Mouse (Mus musculus) erythroblast, adult 5-6 weeks (primary cell): Measurements from ENCODE around the gene Nup93. TPM values are rescaled to one million over a fixed set of nuclear protein-coding genes. Genes with fewer than 3 reads are reported as not detected.
A peak's percentile ranks its signal among the peaks of the same experiment; 100 is the strongest.
"Not testable (repeated sequence)": the region's sequence is repeated elsewhere in the genome, so short reads cannot be mapped to it uniquely, and the experiment has no call there.

Experiments
- ATAC-seq: replicated peaks from 2 replicates; pipeline ENCODE4 v1.8.0; 2016; ENCODE audit warnings: moderate number of reproducible peaks, mild to moderate bottlenecking, moderate TSS enrichment, inconsistent platforms; ENCODE audit not compliant: poor library complexity, low FRiP score, severe bottlenecking
- total RNA-seq, 2 experiments: library from RNA; stranded (forward) in 1 of 2; stranded (reverse) in 1 of 2; fragments of 150-400 nt in 1 of 2; fragments of 200-764, 138-1000 nt in 1 of 2; gene quantifications; 2 replicates each; pipeline versions ENCODE4 v1.2.3 to v1.2.4; 2015 to 2017; ENCODE audit warnings: low replicate concordance in 2 of 2

Gene Nup93
- 6.5 and 6.9 TPM in 2 replicates for total RNA-seq (2015; ENCODE audit: low replicate concordance)
- total RNA-seq (2017; ENCODE audit: low replicate concordance), result 8.6 and 11.0 TPM in 2 replicates

DNA sequence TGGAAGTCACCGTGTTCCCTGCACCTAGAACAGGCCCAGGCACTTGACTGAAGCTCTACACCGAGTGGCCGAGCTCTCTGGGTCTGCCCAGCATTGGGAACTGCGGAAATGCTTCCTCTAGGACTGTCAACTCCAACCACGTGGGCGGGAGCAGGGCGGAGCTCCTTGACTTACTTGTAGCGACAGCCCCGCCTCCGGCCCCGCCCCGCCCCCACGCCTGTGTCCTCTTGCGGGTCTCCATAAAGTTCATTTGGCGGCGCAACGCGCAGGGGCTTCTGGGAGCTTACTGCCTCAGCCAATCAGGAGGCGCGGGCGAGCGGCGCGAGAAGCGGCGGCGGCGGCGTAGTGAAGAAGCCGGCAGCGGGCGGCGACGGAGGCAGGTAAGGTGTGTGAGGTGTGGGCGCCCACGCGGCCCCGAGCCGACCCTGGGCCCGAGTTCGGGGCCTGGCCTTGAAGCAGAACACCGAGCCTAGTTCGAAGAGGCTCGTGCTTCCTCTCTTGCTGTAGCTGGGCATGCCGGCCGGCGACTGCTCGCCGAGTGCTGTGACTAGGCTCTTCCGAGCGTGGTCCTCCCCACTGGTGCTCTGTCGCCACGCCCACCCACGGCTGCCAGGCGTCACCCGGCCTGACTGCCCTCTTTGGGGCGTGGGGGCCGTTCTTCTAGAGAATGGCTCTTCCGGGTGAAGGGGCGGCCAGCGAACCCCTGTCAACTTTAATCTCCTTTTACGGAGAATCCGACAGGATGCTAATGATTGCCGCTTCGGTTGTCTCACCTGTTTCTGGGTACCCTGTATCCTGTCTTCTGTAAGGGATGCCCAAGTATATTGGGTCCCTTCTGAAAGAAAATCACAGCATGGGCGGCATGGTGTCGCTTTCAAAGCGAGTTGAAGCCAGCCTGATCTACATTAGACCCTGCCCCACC is at the start of gene Nup93:
Gene Nup93 (plus strand): TSS at position 313 of the 922 bp plus-strand sequence.
- peak; percentile 96 for ATAC-seq

- not testable (repeated sequence) for ATAC-seq
Measured at GRCm38 (mm10) chr8:94165772-94166171, 48.6 kb upstream of the Nup93 start.

DNA sequence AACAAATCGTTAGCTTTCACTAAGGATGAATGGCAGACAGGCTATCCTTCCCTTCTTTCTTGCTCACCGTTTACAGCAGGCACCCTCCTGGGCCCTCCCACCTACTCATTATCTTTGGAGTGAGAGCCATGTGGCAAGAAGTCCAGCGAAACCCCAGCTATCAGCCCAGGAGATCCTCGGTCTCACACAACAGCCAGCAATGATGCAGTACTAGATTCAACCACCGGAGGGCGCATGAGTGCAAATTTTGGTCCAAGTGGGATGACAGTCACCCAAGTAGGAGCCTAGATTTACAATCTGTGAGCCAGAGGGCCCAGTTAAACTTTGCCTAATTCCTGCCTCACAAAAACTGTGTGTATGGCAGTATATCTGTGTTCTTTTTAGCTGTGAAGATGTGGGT is 47.1 kb upstream of the Nup93 start:
- ATAC-seq, result peak; percentile 82

- no peak for ATAC-seq
Measured at GRCm38 (mm10) chr8:94169547-94169946, 44.8 kb upstream of the Nup93 start.

DNA sequence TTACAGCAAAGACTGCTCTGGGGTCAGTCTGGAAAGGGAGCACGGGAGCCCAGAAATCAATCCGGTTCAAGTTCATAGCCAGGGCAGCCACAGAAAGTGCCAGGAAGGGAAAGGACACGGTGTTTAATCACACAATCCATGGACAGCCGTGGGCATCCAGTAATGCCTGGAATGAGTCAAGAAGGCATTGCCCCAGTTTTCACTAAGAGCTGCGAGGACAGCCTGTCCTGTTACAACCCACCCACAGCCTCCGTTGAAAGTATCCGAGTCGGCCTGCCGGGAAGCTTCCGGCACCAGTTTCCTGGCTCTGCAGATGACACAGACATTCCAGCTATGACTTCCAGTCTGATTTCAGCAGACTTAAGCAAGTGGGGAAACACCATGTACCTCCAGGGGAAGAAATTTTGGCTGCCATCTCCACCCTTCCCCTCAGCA is 43.0 kb upstream of the Nup93 start:
- no peak for ATAC-seq

- peak; percentile 85 for ATAC-seq
Measured at GRCm38 (mm10) chr8:94172075-94172808, 42.1 kb upstream of the Nup93 start, which contains the start of gene Mt2. Gene Mt2, plus strand, starts transcription at chr8:94172664.

DNA sequence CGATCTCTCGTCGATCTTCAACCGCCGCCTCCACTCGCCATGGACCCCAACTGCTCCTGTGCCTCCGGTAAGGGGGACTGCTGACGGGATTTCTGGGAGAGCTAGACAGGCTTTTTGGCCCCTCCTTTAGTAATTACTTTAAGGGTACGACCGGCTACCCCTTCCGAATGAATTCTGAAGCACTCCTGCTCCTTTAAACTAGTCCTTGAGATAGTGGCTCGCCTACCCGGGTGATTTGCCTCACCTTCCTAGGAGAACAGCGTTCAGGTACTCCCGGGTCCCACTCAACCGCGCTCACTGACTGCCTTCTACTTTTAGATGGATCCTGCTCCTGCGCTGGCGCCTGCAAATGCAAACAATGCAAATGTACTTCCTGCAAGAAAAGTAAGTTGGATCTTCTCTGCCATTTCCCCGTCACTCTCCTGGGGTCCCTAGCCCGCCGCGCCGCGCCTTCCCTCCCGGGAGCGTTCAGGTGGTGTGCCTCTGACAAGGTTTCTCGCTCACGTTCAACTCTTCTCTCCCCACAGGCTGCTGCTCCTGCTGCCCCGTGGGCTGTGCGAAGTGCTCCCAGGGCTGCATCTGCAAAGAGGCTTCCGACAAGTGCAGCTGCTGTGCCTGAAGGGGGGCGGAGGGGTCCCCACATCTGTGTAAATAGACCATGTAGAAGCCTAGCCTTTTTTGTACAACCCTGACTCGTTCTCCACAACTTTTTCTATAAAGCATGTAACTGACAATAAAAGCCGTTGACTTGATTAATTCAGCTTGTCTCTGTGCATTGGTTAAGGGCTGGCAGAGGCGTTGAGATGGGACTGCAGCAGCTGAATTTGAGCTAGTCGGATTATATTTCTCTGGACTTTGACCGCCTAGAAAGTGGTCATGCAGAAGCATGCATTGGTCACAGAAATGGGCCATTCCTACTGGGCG is 41.3 kb upstream of the Nup93 start:
- ATAC-seq, result no peak

DNA sequence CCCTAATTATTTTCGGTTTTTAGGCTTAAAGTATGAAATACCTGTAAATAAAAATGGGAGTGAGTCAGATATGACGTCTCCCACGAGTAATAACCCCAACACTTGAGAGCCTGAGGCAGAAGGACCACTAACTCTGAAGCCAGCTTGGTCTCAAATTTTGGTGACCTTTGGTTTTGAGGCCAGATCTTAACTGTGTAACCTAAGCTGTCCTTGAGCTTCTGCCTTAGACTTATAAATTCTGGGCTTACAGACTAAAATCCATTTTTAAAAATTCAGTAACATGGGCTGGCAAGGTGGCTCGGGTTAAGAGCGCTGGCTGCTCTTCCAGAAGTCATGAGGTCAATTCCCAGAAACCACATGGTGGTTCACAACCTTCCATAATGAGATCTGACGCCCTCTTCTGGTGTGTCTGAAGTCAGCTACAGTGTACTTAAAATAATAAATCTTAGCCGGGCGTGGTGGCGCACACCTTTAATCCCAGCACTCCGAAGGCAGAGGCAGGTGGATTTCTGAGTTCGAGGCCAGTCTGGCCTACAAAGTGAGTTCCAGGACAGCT is 40.4 kb upstream of the Nup93 start:
- no peak for ATAC-seq

- ATAC-seq, result no peak
Measured at GRCm38 (mm10) chr8:94174619-94175213, 39.6 kb upstream of the Nup93 start.

DNA sequence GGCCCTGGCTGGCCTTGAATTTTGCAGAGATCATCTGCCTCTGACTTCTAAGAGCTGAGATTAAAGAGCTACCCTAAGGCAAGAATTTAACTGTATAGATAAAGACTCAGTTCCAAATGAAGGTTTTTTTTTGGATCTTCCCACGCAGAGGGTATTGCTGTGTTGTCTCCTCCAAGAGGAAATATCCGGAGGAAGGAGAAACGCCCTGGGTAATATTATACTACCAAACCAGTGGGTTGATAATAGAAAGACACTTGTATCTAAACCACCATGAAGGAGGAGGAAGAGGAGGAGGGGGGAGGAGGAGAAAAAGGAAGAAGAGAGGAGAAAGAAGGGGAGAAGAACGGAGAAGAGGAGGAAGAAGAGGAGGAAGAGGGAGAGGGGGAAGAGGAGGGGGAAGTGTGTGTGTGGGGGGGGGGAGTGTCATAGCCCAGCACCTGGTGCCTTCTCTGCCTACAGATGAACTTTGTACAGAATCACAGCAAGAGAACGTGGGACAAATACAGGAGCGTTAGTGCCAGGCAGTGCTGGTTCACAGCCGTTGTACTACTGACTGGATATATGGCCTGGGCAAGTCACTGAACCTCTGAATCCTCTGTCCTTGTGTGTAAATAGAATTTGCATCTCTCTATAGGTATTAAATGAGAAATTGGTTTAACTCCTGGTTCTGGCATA is 36.5 kb upstream of the Nup93 start:
- ATAC-seq, result no peak

DNA sequence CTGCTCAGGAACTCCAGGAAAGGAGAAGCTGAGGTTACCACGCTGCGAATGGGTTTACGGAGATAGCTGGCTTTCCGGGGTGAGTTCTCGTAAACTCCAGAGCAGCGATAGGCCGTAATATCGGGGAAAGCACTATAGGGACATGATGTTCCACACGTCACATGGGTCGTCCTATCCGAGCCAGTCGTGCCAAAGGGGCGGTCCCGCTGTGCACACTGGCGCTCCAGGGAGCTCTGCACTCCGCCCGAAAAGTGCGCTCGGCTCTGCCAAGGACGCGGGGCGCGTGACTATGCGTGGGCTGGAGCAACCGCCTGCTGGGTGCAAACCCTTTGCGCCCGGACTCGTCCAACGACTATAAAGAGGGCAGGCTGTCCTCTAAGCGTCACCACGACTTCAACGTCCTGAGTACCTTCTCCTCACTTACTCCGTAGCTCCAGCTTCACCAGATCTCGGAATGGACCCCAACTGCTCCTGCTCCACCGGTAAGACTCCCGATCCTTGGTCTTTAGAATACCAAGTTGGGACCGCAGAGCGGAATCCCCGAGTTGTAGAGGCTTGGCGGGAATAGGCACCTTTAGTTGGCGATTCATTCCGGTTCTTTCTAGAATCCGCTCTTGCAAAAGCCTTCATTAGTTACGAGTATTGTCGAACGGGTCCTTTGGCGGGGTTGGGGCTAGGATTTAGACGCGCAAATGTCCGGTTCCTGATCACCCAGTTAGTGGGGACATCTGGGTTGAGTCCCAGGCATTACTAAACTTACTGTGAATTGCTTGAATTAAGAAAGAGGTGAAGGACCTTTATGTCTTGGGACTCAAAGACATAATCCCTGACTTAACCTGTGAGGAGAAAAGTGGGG is 35.3 kb upstream of the Nup93 start, which contains the start of gene Mt1:
Gene Mt1 (plus strand): TSS at position 226 of the 856 bp plus-strand sequence.
- ATAC-seq, result peak; percentile 95

GRCm38 (mm10) chr8:94179713-94180560 is 34.4 kb upstream of the Nup93 start:
- no peak for ATAC-seq

DNA sequence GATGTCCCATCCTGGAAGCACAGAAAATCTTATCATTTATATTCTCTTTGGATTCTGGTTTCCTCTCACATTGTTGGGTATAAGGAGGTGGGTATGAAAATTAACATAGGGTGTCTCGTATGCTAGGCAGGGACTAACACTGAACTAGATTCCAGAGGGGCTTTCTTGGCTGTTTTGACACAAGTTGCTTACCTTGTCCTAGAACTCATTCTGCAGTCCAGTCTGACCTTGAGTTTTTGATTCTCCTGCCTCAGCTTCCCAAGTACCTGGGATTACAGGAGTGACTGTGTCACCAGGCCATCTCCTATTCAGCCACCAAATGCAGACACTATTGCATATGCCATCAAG is 33.8 kb upstream of the Nup93 start:
- no peak for ATAC-seq

GRCm38 (mm10) chr8:94182055-94182929 is 32.1 kb upstream of the Nup93 start:
- ATAC-seq, result no peak

DNA sequence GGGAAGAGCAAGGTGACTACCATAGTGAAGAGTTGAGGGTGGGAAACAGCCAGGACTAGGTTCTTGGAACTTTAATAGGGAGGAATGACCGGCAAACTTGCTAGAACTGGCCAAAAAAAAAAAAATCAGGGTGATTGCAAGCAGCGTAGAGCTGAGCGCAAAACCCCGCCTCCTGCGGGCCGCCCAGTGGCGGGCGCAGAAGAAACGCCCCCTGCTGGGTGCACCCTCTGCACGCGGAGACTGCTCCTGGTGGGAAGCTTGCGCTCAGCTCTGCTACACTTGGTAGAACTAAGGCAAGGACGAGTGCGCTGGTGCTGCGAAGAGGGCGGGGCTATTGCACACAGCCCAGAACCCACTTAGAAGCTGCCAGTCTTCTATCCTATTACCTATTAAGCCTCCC is 31.2 kb upstream of the Nup93 start:
- ATAC-seq, result peak; percentile 62
